Mouse (Mus musculus) thymus, adult 2 months (tissue): ENCODE measurements around the gene 5830411N06Rik. TPM values are rescaled to one million over a fixed set of nuclear protein-coding genes. Genes with fewer than 3 reads are reported as not detected.

Experiments used
- DNase-seq: peaks from one replicate; pipeline ENCODE4 v3.0.0; 2021
- H3K27ac ChIP-seq: fragments of 200-500 bp; 2 replicates; pipeline ENCODE4 v1.5.1; 2012; ENCODE audit warnings: low read length, control low read depth; ENCODE audit not compliant: control insufficient read depth, insufficient read depth
- H3K27me3 ChIP-seq: fragments of 200-500 bp; 2 replicates; pipeline ENCODE4 v1.6.1; 2012; ENCODE audit warnings: mild to moderate bottlenecking, low read length, moderate library complexity, mixed read lengths; ENCODE audit not compliant: control insufficient read depth, insufficient read depth
- H3K36me3 ChIP-seq: fragments of 200-500 bp; 2 replicates; pipeline ENCODE4 v1.6.1; 2012; ENCODE audit warnings: mild to moderate bottlenecking, low read length, moderate library complexity; ENCODE audit not compliant: control insufficient read depth, insufficient read depth
- H3K4me1 ChIP-seq: fragments of 200-500 bp; replicated peaks from 2 replicates; pipeline ENCODE4 v1.6.1; 2012; ENCODE audit warnings: low read length; ENCODE audit not compliant: control insufficient read depth, insufficient read depth
- H3K4me3 ChIP-seq: fragments of 200-500 bp; 2 replicates; pipeline ENCODE4 v1.5.1; 2012; ENCODE audit warnings: mild to moderate bottlenecking, low read length, control low read depth, moderate library complexity; ENCODE audit not compliant: control insufficient read depth, insufficient read depth
- CTCF ChIP-seq: fragments of 200-500 bp; IDR thresholded peaks from 2 replicates; pipeline ENCODE4 v1.5.1; 2012; ENCODE audit warnings: mild to moderate bottlenecking, control low read depth, low read length, moderate library complexity, borderline replicate concordance; ENCODE audit not compliant: control insufficient read depth, poor library complexity, insufficient read depth; ENCODE audit errors: extremely low read depth
- POLR2A ChIP-seq: fragments of 200-500 bp; IDR thresholded peaks from 2 replicates; pipeline ENCODE4 v1.6.1; 2012; ENCODE audit warnings: mild to moderate bottlenecking, low read length, control low read depth, moderate library complexity; ENCODE audit not compliant: control insufficient read depth, poor library complexity, insufficient read depth; ENCODE audit errors: extremely low read depth
- WGBS: fragments of 180-500 bp; shearing (Covaris S2); methylation state at CpG from one replicate; pipeline ENCODE4 v1.1.7; 2018; 5-methylcytosine and 5-hydroxymethylcytosine counted together
- polyA plus RNA-seq: library from polyadenylated mRNA; depleted of rRNA; stranded (reverse); fragments of >200 nt; gene quantifications from 2 replicates; pipeline ENCODE4 v1.2.3, GENCODE M21; 2012; rRNA removed

The 5830411N06Rik gene
- polyA plus RNA-seq, 1 experiment, result 23.9 TPM

GRCm38 (mm10) chr7:140329766-140330304 lies 82.8 kb downstream of the 5830411N06Rik start:
- Histone ChIP-seq H3K4me1 (no peaks in the 10 kb centered on the region), H3K4me3 (no peak overlapping the region), H3K27me3 (no peaks in the 10 kb centered on the region), H3K36me3 (no peaks in the 10 kb centered on the region), H3K27ac (no peak overlapping the region)
- 82% methylated on average over 1 of the region's 1 CpGs for WGBS
- DNase-seq, result no peak
- TF ChIP-seq CTCF, result no peak

DNA sequence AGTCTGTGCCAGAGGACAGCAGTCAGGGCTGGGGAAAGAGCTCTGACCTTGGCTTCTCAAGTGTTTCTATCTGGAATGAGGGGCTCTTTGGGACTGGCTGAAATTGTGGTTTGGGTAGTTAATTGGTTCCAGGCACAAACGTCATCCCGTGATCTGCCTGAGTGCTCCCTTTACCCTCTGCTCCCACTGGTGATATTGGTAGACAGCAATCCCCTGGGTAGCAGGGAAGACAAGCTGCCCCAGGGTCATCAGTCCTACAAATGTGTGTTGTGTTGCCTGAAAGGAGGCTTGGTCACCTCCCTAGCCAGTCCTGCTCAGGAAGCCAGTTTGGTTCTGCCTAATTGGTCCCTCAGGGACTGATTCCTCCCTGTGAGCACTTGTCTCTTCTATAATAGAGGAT lies 86.6 kb downstream of the 5830411N06Rik start, which contains the start of gene Olfr527:
Gene Olfr527 (plus strand): TSS at position 301 of the 400 bp plus-strand sequence.
- WGBS, result 100% methylated on average over 2 of the region's 2 CpGs
- TF ChIP-seq POLR2A, result no peak
- H3K4me1 ChIP-seq, result no peaks in the 10 kb centered on the region
- no peaks in the 10 kb centered on the region for H3K36me3 ChIP-seq
- DNase-seq, result no peak
- H3K27me3 ChIP-seq, result no peaks in the 10 kb centered on the region
- H3K4me3 ChIP-seq, result no peak within 1 kb of the TSS
- no peak within 1 kb of the TSS for H3K27ac ChIP-seq

Other genes starting within 250 kb of the 5830411N06Rik start
- 123 and 143 TPM in 2 replicates for gene Zfp511, start 210.9 kb upstream of the 5830411N06Rik start, polyA plus RNA-seq
- gene Tubgcp2, start 210.6 kb upstream of the 5830411N06Rik start, polyA plus RNA-seq, result 39.7 and 40.6 TPM in 2 replicates
- gene Msx3, start 198.2 kb upstream of the 5830411N06Rik start, polyA plus RNA-seq, result 1.4 TPM in 2 replicates
- 0.14 and 0.44 TPM in 2 replicates for gene Caly, start 164.7 kb upstream of the 5830411N06Rik start, polyA plus RNA-seq
- gene Prap1, start 153.9 kb upstream of the 5830411N06Rik start, polyA plus RNA-seq, result 2.4 and 5.2 TPM in 2 replicates
- 28.1 and 34.8 TPM in 2 replicates for gene Fuom, start 144.8 kb upstream of the 5830411N06Rik start, polyA plus RNA-seq
- 15.3 and 18.0 TPM in 2 replicates for gene Paox, start 131.5 kb upstream of the 5830411N06Rik start, polyA plus RNA-seq
- gene Echs1, start 130.8 kb upstream of the 5830411N06Rik start, polyA plus RNA-seq, result 60.9 and 65.6 TPM in 2 replicates
- 36.0 and 39.0 TPM in 2 replicates for gene Mtg1, start 109.7 kb upstream of the 5830411N06Rik start, polyA plus RNA-seq
- 0.18 and 0.31 TPM in 2 replicates for gene Sprn, start 92.4 kb upstream of the 5830411N06Rik start, polyA plus RNA-seq
- gene Olfr522, start 82.5 kb upstream of the 5830411N06Rik start, polyA plus RNA-seq, result not detected in 2 replicates
- 0.41 and 1.0 TPM in 2 replicates for gene Olfr523, start 74.1 kb upstream of the 5830411N06Rik start, polyA plus RNA-seq
- 2.3 and 2.6 TPM in 2 replicates for gene Olfr524, start 41.3 kb upstream of the 5830411N06Rik start, polyA plus RNA-seq
- 6.0 and 6.1 TPM in 2 replicates for gene Cd163l1, start 29.0 kb upstream of the 5830411N06Rik start, polyA plus RNA-seq
- gene Olfr525, start 73.6 kb downstream of the 5830411N06Rik start, polyA plus RNA-seq, result 0.03 and 0.16 TPM in 2 replicates
- 0.18 TPM in 1 of 2 replicates, not detected in the other for gene Olfr527, start 86.7 kb downstream of the 5830411N06Rik start, polyA plus RNA-seq
- gene Olfr60, start 114.4 kb downstream of the 5830411N06Rik start, polyA plus RNA-seq, result 0.38 and 0.75 TPM in 2 replicates
- gene Olfr530, start 129.0 kb downstream of the 5830411N06Rik start, polyA plus RNA-seq, result 0.39 and 0.43 TPM in 2 replicates
- gene Olfr531, start 155.6 kb downstream of the 5830411N06Rik start, polyA plus RNA-seq, result 0.06 TPM in 1 of 2 replicates, not detected in the other
- not detected in 2 replicates for gene Olfr532, start 174.4 kb downstream of the 5830411N06Rik start, polyA plus RNA-seq
- not detected in 2 replicates for gene Olfr533, start 216.1 kb downstream of the 5830411N06Rik start, polyA plus RNA-seq
- gene Olfr535, start 236.9 kb downstream of the 5830411N06Rik start, polyA plus RNA-seq, result 0.13 TPM in 1 of 2 replicates, not detected in the other